ENCODE assay signal across 20 mouse cellular contexts in genomic region chr9:121549444-121549843, GRCm38 (mm10). TPM values are rescaled to one million over a fixed set of nuclear protein-coding genes. Genes with fewer than 3 reads are reported as not detected.
DNase-seq lines count a peak whose midpoint lies in the region; ATAC-seq and TF ChIP-seq lines count a peak whose summit lies in the region.
"Had no signal": no experiment of that assay in that cellular context is flagged by ENCODE, and none has a peak within 500 bp of the region (broad histone marks: within the 10 kb centered on the region; RNA-seq: fewer than 3 reads in every experiment).

No protein-coding gene starts in this region.

- H3K4me1 ChIP-seq in forebrain, embryonic 15.5 days, result peaks cover 17% of the 10 kb centered on the region
- no peaks in the 10 kb centered on the region for H3K4me1 ChIP-seq in forebrain, embryonic 11.5 days (replicated peaks; ENCODE audit: control insufficient read depth, insufficient read depth, low read length)
- H3K4me1 ChIP-seq in intestine, postnatal 0 days (replicated peaks; ENCODE audit: control insufficient read depth, insufficient read depth, low read length), result peaks cover 6% of the 10 kb centered on the region; the same call in 1 of the 2 replicates
- H3K4me1 ChIP-seq: embryonic facial prominence, embryonic 12.5 days had no signal

- no peaks in the 10 kb centered on the region for H3K27me3 ChIP-seq in forebrain, embryonic 15.5 days
- H3K27me3 ChIP-seq in forebrain, embryonic 11.5 days (ENCODE audit: control insufficient read depth, insufficient read depth, low read length), result no peaks in the 10 kb centered on the region
- H3K27me3 ChIP-seq in intestine, postnatal 0 days (replicated peaks; ENCODE audit: control insufficient read depth, insufficient read depth, low read length), result no peaks in the 10 kb centered on the region
- H3K27me3 ChIP-seq: embryonic facial prominence, embryonic 12.5 days had no signal

- H3K9me3 ChIP-seq in forebrain, embryonic 15.5 days, result no peaks in the 10 kb centered on the region
- H3K9me3 ChIP-seq in forebrain, embryonic 11.5 days (ENCODE audit: control insufficient read depth, low read length), result no peaks in the 10 kb centered on the region
- no peaks in the 10 kb centered on the region for H3K9me3 ChIP-seq in intestine, postnatal 0 days (ENCODE audit: control insufficient read depth)
- H3K9me3 ChIP-seq: embryonic facial prominence, embryonic 10.5 days; embryonic facial prominence, embryonic 12.5 days; forebrain, embryonic 12.5 days had no signal

- ATAC-seq in forebrain, embryonic 15.5 days (replicated peaks), result no peak
- ATAC-seq in forebrain, embryonic 11.5 days (replicated peaks; ENCODE audit: low FRiP score), result no peak
- ATAC-seq in intestine, postnatal 0 days, result peak; percentile 68
- no peak for ATAC-seq in CD4-positive, CD25-positive, alpha-beta regulatory T cell, adult 4 months
- no peak for ATAC-seq in megakaryocyte progenitor cell, adult 5-6 weeks (replicated peaks; ENCODE audit: poor library complexity)

- no peak for TF ChIP-seq CTCF in intestine, postnatal 0 days (IDR thresholded peaks at IDR 0.05; ENCODE audit: low read depth)

- H3K9ac ChIP-seq in forebrain, embryonic 15.5 days (replicated peaks), result no peak overlapping the region
- no peak overlapping the region for H3K9ac ChIP-seq in forebrain, embryonic 11.5 days (ENCODE audit: low read length)
- no peak overlapping the region for H3K9ac ChIP-seq in intestine, postnatal 0 days (ENCODE audit: low read depth, low read length)
- H3K9ac ChIP-seq: embryonic facial prominence, embryonic 12.5 days; forebrain, embryonic 12.5 days; forebrain, postnatal 0 days had no signal

- no peak overlapping the region for H3K4me2 ChIP-seq in forebrain, embryonic 15.5 days (replicated peaks)
- H3K4me2 ChIP-seq in forebrain, embryonic 11.5 days (ENCODE audit: low read depth, low read length, severe bottlenecking), result no peak overlapping the region
- no peak overlapping the region for H3K4me2 ChIP-seq in intestine, postnatal 0 days (replicated peaks; ENCODE audit: low read depth)
- H3K4me2 ChIP-seq: embryonic facial prominence, embryonic 12.5 days; forebrain, embryonic 12.5 days had no signal

- no peak overlapping the region for H3K4me3 ChIP-seq in forebrain, embryonic 15.5 days
- H3K4me3 ChIP-seq in forebrain, embryonic 11.5 days (ENCODE audit: low read depth, low read length), result no peak overlapping the region
- H3K4me3 ChIP-seq in intestine, postnatal 0 days (ENCODE audit: low read depth, low read length), result no peak overlapping the region
- H3K4me3 ChIP-seq: embryonic facial prominence, embryonic 10.5 days; embryonic facial prominence, embryonic 12.5 days; forebrain, embryonic 12.5 days had no signal

- H3K27ac ChIP-seq in forebrain, embryonic 15.5 days (replicated peaks), result peak overlapping the region; percentile 83
- H3K27ac ChIP-seq in forebrain, embryonic 11.5 days (ENCODE audit: low read depth, low read length), result no peak overlapping the region
- H3K27ac ChIP-seq in intestine, postnatal 0 days (ENCODE audit: low read depth, low read length), result 0 out of 2 replicates have a peak overlapping the region, but pooled peaks have one; percentile 28
- H3K27ac ChIP-seq: embryonic facial prominence, embryonic 10.5 days; embryonic facial prominence, embryonic 12.5 days had no signal

- H3K36me3 ChIP-seq in forebrain, embryonic 15.5 days, result no peaks in the 10 kb centered on the region
- H3K36me3 ChIP-seq in forebrain, embryonic 11.5 days (ENCODE audit: control insufficient read depth, insufficient read depth, low read length), result no peaks in the 10 kb centered on the region
- no peaks in the 10 kb centered on the region for H3K36me3 ChIP-seq in intestine, postnatal 0 days (ENCODE audit: control insufficient read depth, insufficient read depth)
- H3K36me3 ChIP-seq: embryonic facial prominence, embryonic 10.5 days; embryonic facial prominence, embryonic 12.5 days; forebrain, embryonic 12.5 days had no signal

- no peak for DNase-seq in forebrain, embryonic 11.5 days (ENCODE audit: low spot score)
- DNase-seq: adrenal gland, adult 2 months; adrenal gland, postnatal 10 days; adrenal gland, postnatal 25 days; B cell, adult 2 months; cerebellum, adult 11 months; cerebellum, adult 18-20 months; cerebellum, adult 8-10 months; cerebellum, adult 9-11 months; cerebellum, postnatal 14 days had no signal

RNA-seq across cellular contexts. Expression of gene Cck, which starts 54.0 kb away (rescaled TPM):
- polyA plus RNA-seq in forebrain, embryonic 15.5 days (2015; fragmentation: Nextera tagmentation; extraction: Ambion mirVana), result 30.0 and 35.0 TPM in 2 replicates
- 2.5 and 4.4 TPM in 2 replicates for polyA plus RNA-seq in forebrain, embryonic 11.5 days (2014; fragmentation: Nextera tagmentation; extraction: Ambion mirVana)
- polyA plus RNA-seq in intestine, postnatal 0 days (2015; fragmentation: Nextera tagmentation; extraction: Ambion mirVana), result 88.5 and 92.1 TPM in 2 replicates
- polyA plus RNA-seq in CD4-positive, CD25-positive, alpha-beta regulatory T cell, adult 4 months (2017; shearing (Covaris generic)), result not detected
- not detected in 2 replicates for total RNA-seq in megakaryocyte progenitor cell, adult 5-6 weeks (2015)
- total RNA-seq in megakaryocyte progenitor cell, adult 5-6 weeks (2017), result not detected in 2 replicates
- total RNA-seq: adrenal gland, postnatal 25 days; ES-E14; MEL had no signal
